Mouse (Mus musculus): Measurements from ENCODE around the gene Nckap5.

GRCm38 (mm10) chr1:126411426-126411825 is 419.2 kb downstream of the Nckap5 start:
- TF ChIP-seq CTCF (IDR thresholded peaks at IDR 0.05; ENCODE audit: control insufficient read depth, insufficient read depth, low read length) (no peak), POLR2A (IDR thresholded peaks at IDR 0.05; ENCODE audit: borderline replicate concordance, control insufficient read depth, low read depth, low read length) (no peak)
